Mouse (Mus musculus): ENCODE results near the gene Slc25a15. TPM values are rescaled to one million over a fixed set of nuclear protein-coding genes. Genes with fewer than 3 reads are reported as not detected.

Gene Slc25a15
- polyA plus RNA-seq, 1 experiment, result 3.4 TPM

DNA sequence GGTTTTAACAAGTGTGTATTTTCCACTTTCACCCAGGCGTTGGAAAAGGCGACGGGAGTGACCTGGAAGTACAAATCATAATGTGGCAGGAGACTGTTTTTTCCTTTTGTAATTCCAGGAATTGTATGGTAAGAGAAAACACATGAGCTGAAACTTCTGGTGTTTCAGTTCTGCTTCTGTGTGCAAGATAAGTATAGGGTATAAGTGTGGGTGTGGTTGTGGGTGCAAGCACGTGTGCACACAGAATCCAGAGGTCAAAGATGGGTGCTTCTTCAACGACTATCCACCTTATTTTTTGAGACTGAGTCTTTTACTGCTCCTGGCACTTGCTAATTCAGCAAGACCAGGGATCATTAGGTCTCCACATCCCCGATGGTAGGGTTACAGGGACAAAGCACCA is 39.0 kb downstream of the Slc25a15 start:
- Histone ChIP-seq H3K79me2 (ENCODE audit: control insufficient read depth, insufficient read depth) (no peaks in the 10 kb centered on the region), H3ac (ENCODE audit: control insufficient read depth, insufficient read length) (no peak overlapping the region), H3K27me3 (ENCODE audit: control insufficient read depth, insufficient read depth, insufficient read length) (no peaks in the 10 kb centered on the region), H3K36me3 (ENCODE audit: control insufficient read depth, insufficient read depth) (no peaks in the 10 kb centered on the region), H3K4me2 (ENCODE audit: low read depth) (no peak overlapping the region), H3K4me3 (no peak overlapping the region)
- no peak for TF ChIP-seq POLR2AphosphoS2 (IDR thresholded peaks at IDR 0.05; ENCODE audit: insufficient read length, low read depth)
- TF ChIP-seq TCF3 (IDR thresholded peaks at IDR 0.05; ENCODE audit: insufficient read length, low read depth), result no peak
- TF ChIP-seq MYOG (IDR thresholded peaks at IDR 0.05; ENCODE audit: control insufficient read depth in 1 of 3, insufficient read depth in 1 of 3, insufficient read length in 2 of 3, low read depth in 2 of 3), result no peak
- no peak for TF ChIP-seq CEBPB (IDR thresholded peaks at IDR 0.05; ENCODE audit: insufficient read depth, poor library complexity, severe bottlenecking)
- TF ChIP-seq MAX (IDR thresholded peaks at IDR 0.05; ENCODE audit: low read depth), result no peak
- TF ChIP-seq REST (IDR thresholded peaks at IDR 0.05; ENCODE audit: insufficient read depth, insufficient read length), result no peak
- TF ChIP-seq USF1 (IDR thresholded peaks at IDR 0.05; ENCODE audit: low read depth), result no peak
- no peak for TF ChIP-seq TCF12 (IDR thresholded peaks at IDR 0.05; ENCODE audit: insufficient read depth, poor library complexity, severe bottlenecking)
- no peak for TF ChIP-seq MYOD1 (IDR thresholded peaks at IDR 0.05; ENCODE audit: control insufficient read depth in 1 of 3, insufficient read length in 2 of 3, low read depth in 2 of 3)
- TF ChIP-seq POLR2A (IDR thresholded peaks at IDR 0.05; ENCODE audit: insufficient read length, low read depth), result no peak
- TF ChIP-seq E2F4 (IDR thresholded peaks at IDR 0.05; ENCODE audit: insufficient read depth), result no peak
- TF ChIP-seq SRF (IDR thresholded peaks at IDR 0.05; ENCODE audit: control insufficient read depth, insufficient read length, low read depth), result no peak

- H3K79me2 ChIP-seq (ENCODE audit: control insufficient read depth, insufficient read depth), result no peaks in the 10 kb centered on the region
- no peak overlapping the region for H3K4me2 ChIP-seq (ENCODE audit: low read depth)
- no peaks in the 10 kb centered on the region for H3K27me3 ChIP-seq (ENCODE audit: control insufficient read depth, insufficient read depth, insufficient read length)
- H3K4me3 ChIP-seq, result no peak overlapping the region
- H3K36me3 ChIP-seq (ENCODE audit: control insufficient read depth, insufficient read depth), result no peaks in the 10 kb centered on the region
- no peak overlapping the region for H3ac ChIP-seq (ENCODE audit: control insufficient read depth, insufficient read length)
- no peak for TF ChIP-seq REST (IDR thresholded peaks at IDR 0.05; ENCODE audit: insufficient read depth, insufficient read length)
- TF ChIP-seq MYOD1 (IDR thresholded peaks at IDR 0.05; ENCODE audit: control insufficient read depth in 1 of 3, insufficient read length in 2 of 3, low read depth in 2 of 3), result no peak
- no peak for TF ChIP-seq MAX (IDR thresholded peaks at IDR 0.05; ENCODE audit: low read depth)
- TF ChIP-seq TCF3 (IDR thresholded peaks at IDR 0.05; ENCODE audit: insufficient read length, low read depth), result no peak
- no peak for TF ChIP-seq E2F4 (IDR thresholded peaks at IDR 0.05; ENCODE audit: insufficient read depth)
- no peak for TF ChIP-seq MYOG (IDR thresholded peaks at IDR 0.05; ENCODE audit: control insufficient read depth in 1 of 3, insufficient read depth in 1 of 3, insufficient read length in 2 of 3, low read depth in 2 of 3)
- TF ChIP-seq SRF (IDR thresholded peaks at IDR 0.05; ENCODE audit: control insufficient read depth, insufficient read length, low read depth), result no peak
- no peak for TF ChIP-seq CEBPB (IDR thresholded peaks at IDR 0.05; ENCODE audit: insufficient read depth, poor library complexity, severe bottlenecking)
- TF ChIP-seq POLR2A (IDR thresholded peaks at IDR 0.05; ENCODE audit: insufficient read length, low read depth), result no peak
- TF ChIP-seq TCF12 (IDR thresholded peaks at IDR 0.05; ENCODE audit: insufficient read depth, poor library complexity, severe bottlenecking), result no peak
- TF ChIP-seq POLR2AphosphoS2 (IDR thresholded peaks at IDR 0.05; ENCODE audit: insufficient read length, low read depth), result no peak
Measured at GRCm38 (mm10) chr8:22335426-22335825, 63.0 kb downstream of the Slc25a15 start.

Other genes starting within 250 kb of the Slc25a15 start
- gene Nek3, start 232.2 kb downstream of the Slc25a15 start, polyA plus RNA-seq (2012; fragmentation: generic; extraction: Trizol), result 3.6 TPM
- gene Ckap2, start 212.8 kb downstream of the Slc25a15 start, polyA plus RNA-seq (2012; fragmentation: generic; extraction: Trizol), result 7.6 TPM
- gene Vps36, start 205.8 kb downstream of the Slc25a15 start, polyA plus RNA-seq (2012; fragmentation: generic; extraction: Trizol), result 19.1 TPM
- gene Thsd1, start 171.3 kb downstream of the Slc25a15 start, polyA plus RNA-seq (2012; fragmentation: generic; extraction: Trizol), result 0.07 TPM
- gene Tpte, start 115.2 kb downstream of the Slc25a15 start, polyA plus RNA-seq (2012; fragmentation: generic; extraction: Trizol), result not detected
- gene Mrps31, start 12.8 kb upstream of the Slc25a15 start, polyA plus RNA-seq (2012; fragmentation: generic; extraction: Trizol), result 16.5 TPM

All from myocyte (in vitro differentiated cells).